Mouse (Mus musculus) ES-Bruce4 (cell line): ENCODE measurements around the gene Zfp558. TPM values are rescaled to one million over a fixed set of nuclear protein-coding genes. Genes with fewer than 3 reads are reported as not detected.

Experiments used
- H3K27ac ChIP-seq: 2 replicates; pipeline ENCODE4 v1.5.1; 2012; ENCODE audit warnings: low read length, inconsistent platforms; ENCODE audit not compliant: insufficient read depth
- H3K27me3 ChIP-seq: 2 replicates; pipeline ENCODE4 v1.6.1; 2012; ENCODE audit warnings: mild to moderate bottlenecking, low read length, inconsistent platforms; ENCODE audit not compliant: control insufficient read depth, poor library complexity, insufficient read depth, severe bottlenecking
- H3K36me3 ChIP-seq: 2 replicates; pipeline ENCODE4 v1.6.1; 2012; ENCODE audit warnings: inconsistent platforms, mild to moderate bottlenecking, low read length, moderate library complexity; ENCODE audit not compliant: control insufficient read depth, poor library complexity, insufficient read depth, severe bottlenecking
- H3K4me1 ChIP-seq: one replicate; pipeline ENCODE4 v1.8.1; 2011; ENCODE audit warnings: low read length; ENCODE audit not compliant: control insufficient read depth, insufficient read depth
- H3K4me3 ChIP-seq: 2 replicates; pipeline ENCODE4 v1.5.1; 2011; ENCODE audit warnings: low read depth, mild to moderate bottlenecking, low read length
- H3K9ac ChIP-seq: 2 replicates; pipeline ENCODE4 v1.6.1; 2012; ENCODE audit warnings: low read depth, mild to moderate bottlenecking, inconsistent platforms; ENCODE audit not compliant: poor library complexity, severe bottlenecking
- H3K9me3 ChIP-seq: replicated peaks from 2 replicates; pipeline ENCODE4 v1.6.1; 2012; ENCODE audit warnings: mild to moderate bottlenecking, low read length, inconsistent platforms; ENCODE audit not compliant: control insufficient read depth, poor library complexity, insufficient read depth, severe bottlenecking
- CTCF ChIP-seq: IDR thresholded peaks from one replicate; pipeline ENCODE4 v1.8.1; 2011; ENCODE audit warnings: low read depth, low read length
- EP300 ChIP-seq: IDR thresholded peaks from 2 replicates; pipeline ENCODE4 v1.6.1; 2011; ENCODE audit warnings: low read depth, low read length; ENCODE audit not compliant: insufficient read depth
- POLR2A ChIP-seq: IDR thresholded peaks from one replicate; pipeline ENCODE4 v1.8.1; 2011; ENCODE audit warnings: low read length; ENCODE audit not compliant: insufficient read depth
- polyA plus RNA-seq: library from polyadenylated mRNA; stranded (reverse); fragments of >200 nt; gene quantifications from 2 replicates; pipeline ENCODE4 v1.2.4, GENCODE M21; 2011; ENCODE audit warnings: low read depth; ENCODE audit not compliant: missing spikeins, insufficient read depth, insufficient read length

The Zfp558 gene
- polyA plus RNA-seq: 3.3 and 3.9 TPM in 2 replicates

DNA sequence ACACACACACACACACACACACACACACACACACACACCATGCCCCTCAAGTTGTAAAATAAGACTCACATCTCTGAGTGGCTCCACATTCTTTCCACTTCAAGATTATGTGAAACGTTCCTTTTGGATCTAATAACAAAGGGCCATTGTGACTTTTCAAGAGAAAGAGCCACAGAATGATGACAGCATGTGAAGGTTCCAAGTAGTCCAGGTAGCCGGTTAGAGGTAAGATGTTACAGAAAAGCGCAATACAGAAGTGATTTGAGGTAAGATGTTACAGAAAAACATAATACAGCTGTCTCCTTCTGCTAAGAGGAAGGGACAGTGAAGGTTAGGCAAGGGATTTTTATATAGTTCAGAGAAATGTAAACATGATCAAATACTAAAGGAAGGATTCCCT is at the start of gene Zfp558, which contains the start of gene Mbd3l1:
Gene Zfp558, minus strand, starts transcription at position 101 of the 400 bp plus-strand sequence.
Gene Mbd3l1, plus strand, starts transcription at position 192 of the 400 bp plus-strand sequence.
- H3K4me3 ChIP-seq: no peak within 1 kb of the TSS
- H3K27ac ChIP-seq: no peak within 1 kb of the TSS
- H3K27me3 ChIP-seq: no peaks in the 10 kb centered on the region
- H3K36me3 ChIP-seq: no peaks in the 10 kb centered on the region
- no peaks in the 10 kb centered on the region for H3K9me3 ChIP-seq
- H3K4me1 ChIP-seq: no peaks in the 10 kb centered on the region
- TF ChIP-seq CTCF: no peak
- H3K9ac ChIP-seq: no peak within 1 kb of the TSS

DNA sequence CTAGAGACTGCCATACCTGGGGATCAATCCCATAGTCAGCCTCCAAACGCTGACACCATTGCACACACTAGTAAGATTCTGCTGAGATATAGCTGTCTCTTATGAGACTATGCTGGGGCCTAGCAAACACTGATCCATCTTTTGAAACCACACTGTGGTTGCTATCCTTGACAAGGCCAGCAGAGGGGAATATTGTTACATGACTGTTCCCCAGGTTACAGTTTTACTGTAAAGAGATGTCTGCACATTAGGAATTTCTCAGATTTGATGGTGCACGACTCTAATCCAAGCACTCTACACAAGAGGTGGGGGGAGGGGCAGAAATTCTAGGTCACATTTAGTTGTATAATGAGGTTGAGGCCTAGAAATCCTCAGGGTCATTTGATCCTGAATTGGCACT is 30.0 kb upstream of the Zfp558 start:
- no peak overlapping the region for H3K9ac ChIP-seq
- no peak for TF ChIP-seq POLR2A
- TF ChIP-seq EP300: no peak
- no peak for TF ChIP-seq CTCF
- no peaks in the 10 kb centered on the region for H3K27me3 ChIP-seq
- H3K4me1 ChIP-seq: no peaks in the 10 kb centered on the region
- H3K9me3 ChIP-seq: no peaks in the 10 kb centered on the region
- no peak overlapping the region for H3K27ac ChIP-seq
- H3K4me3 ChIP-seq: no peak overlapping the region
- no peaks in the 10 kb centered on the region for H3K36me3 ChIP-seq

DNA sequence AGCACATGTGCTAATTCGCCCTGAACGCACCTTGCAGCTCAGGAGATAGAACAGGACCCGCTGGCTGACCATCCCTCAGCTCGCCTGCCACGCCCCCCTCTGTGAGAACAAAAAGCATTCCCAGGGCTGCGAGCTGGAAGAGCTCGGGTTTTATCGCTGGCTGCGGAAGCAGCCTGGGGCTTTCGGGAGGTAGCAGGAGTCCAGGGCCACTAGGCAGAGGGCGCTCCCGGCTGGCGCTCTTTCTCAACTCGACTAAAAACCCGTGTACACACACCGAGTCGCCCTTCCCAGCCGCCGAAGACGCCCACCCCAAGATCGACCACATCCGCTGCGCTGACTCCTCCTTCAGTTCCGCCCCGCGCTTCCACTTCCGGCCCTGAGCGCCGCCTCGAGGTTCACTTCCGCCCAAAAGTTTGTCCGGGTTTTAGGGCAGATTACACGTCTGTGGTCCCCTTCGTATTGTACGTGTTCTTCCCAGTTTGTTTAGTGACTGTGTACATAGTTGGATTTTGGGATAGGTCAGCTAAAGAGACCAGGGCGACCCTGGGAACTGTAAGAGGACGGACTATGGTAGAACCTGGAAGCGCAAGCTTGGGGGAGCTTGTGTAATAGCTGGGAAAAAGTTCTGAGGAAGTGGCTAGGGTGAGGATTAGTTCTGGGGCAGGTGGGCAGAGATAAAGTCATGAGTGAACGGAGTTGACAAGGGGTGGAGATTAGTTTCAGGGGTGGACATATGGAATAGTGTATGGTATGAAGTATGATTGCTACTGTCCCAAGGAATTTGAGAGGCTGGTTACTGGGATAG is 4.5 kb downstream of the Zfp558 start:
- H3K4me1 ChIP-seq: no peaks in the 10 kb centered on the region
- no peaks in the 10 kb centered on the region for H3K9me3 ChIP-seq
- H3K27me3 ChIP-seq: no peaks in the 10 kb centered on the region
- no peaks in the 10 kb centered on the region for H3K36me3 ChIP-seq
- TF ChIP-seq CTCF (no peak), POLR2A (no peak), EP300 (no peak)
- H3K4me3 ChIP-seq: peak overlapping the region; percentile 90
- H3K27ac ChIP-seq: peak overlapping the region; percentile 65; the same call in 1 of the 2 replicates
- H3K9ac ChIP-seq: peak overlapping the region; percentile 68

DNA sequence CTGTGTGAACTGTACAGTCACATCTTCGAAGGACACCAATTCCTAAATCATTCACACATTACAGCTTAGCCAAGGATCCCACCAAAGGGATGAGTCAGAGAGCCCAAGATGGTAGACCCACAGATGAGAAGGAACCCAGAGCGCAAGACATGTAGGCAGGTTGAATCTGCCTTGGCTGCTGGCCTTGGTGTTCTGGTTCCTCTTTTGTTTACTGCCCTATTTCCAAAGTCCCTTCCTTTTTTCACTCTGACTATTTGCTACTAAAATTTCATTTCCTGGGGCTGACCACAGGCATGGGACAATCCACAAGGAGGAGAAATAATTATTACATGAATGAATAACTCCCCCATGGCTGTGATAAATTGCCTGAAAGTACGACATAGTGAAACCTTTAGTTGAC is 10.1 kb downstream of the Zfp558 start:
- Histone ChIP-seq H3K4me3 (no peak overlapping the region), H3K27me3 (no peaks in the 10 kb centered on the region), H3K4me1 (no peaks in the 10 kb centered on the region), H3K36me3 (no peaks in the 10 kb centered on the region), H3K27ac (no peak overlapping the region), H3K9ac (no peak overlapping the region), H3K9me3 (peaks cover 15% of the 10 kb centered on the region)
- TF ChIP-seq CTCF: no peak

DNA sequence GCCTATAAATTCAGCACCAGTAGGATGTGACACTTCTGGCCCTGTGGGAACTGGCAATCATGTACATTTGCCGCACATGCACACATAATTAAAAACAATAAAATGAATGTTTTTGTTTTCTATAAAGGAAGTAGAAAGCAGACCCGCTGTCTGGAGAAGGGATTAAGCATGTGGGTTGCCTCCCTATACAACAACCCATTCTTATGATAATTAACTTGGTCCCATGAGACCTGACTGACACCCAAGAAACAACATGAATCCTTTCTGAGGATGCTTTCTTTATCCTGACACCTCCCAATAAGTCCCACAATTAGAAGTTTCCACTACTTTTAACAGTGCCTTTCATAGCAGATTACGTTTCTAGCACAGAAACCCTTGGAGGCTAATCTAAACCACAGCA is 10.7 kb downstream of the Zfp558 start:
- TF ChIP-seq CTCF (no peak), EP300 (no peak), POLR2A (no peak)
- Histone ChIP-seq H3K36me3 (no peaks in the 10 kb centered on the region), H3K27me3 (no peaks in the 10 kb centered on the region), H3K27ac (no peak overlapping the region), H3K9me3 (peaks cover 19% of the 10 kb centered on the region), H3K4me3 (no peak overlapping the region), H3K9ac (no peak overlapping the region), H3K4me1 (no peaks in the 10 kb centered on the region)

DNA sequence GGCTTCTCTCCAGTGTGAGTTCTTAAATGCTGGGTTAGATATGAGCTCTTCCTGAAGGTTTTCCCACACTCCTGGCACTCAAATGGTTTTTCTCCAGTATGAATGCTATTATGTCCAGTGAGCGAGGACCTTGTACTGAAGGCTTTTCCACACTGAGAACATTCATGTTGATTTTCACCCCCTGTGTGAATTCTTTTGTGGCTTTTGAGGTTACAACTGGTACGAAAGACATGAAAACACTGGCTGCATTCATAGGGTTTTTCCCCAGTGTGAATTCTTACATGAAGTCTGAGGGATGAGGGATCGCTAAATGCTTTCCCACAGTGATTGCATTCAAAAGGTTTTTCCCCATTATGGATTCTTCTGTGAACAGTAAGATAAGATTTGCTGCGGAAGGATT is 21.5 kb downstream of the Zfp558 start:
- H3K9me3 ChIP-seq: no peaks in the 10 kb centered on the region
- H3K27ac ChIP-seq: no peak overlapping the region
- no peak overlapping the region for H3K9ac ChIP-seq
- no peaks in the 10 kb centered on the region for H3K27me3 ChIP-seq
- H3K4me3 ChIP-seq: no peak overlapping the region
- no peak for TF ChIP-seq CTCF
- H3K4me1 ChIP-seq: no peaks in the 10 kb centered on the region
- no peaks in the 10 kb centered on the region; the same call in 1 of the 2 replicates for H3K36me3 ChIP-seq
